Mouse (Mus musculus): ENCODE data around the gene Mup20. TPM values are rescaled to one million over a fixed set of nuclear protein-coding genes. Genes with fewer than 3 reads are reported as not detected.
"Not testable (repeated sequence)": the region's sequence is repeated elsewhere in the genome, so short reads cannot be mapped to it uniquely, and the experiment has no call there.

The Mup20 gene
- 0.31 TPM in 1 of 2 replicates, not detected in the other for polyA plus RNA-seq (2012; rRNA removed)

- H3K4me3 ChIP-seq (replicated peaks; ENCODE audit: extremely low read depth, low read depth, low read length); DNase-seq; H3K4me1 ChIP-seq (ENCODE audit: control insufficient read depth, insufficient read depth, low read length): not testable (repeated sequence)
- 84% methylated on average over 3 of the region's 3 CpGs for WGBS
Observed at GRCm38 (mm10) chr4:62054058-62054457, at the start of gene Mup20. Mup20 (minus strand) TSS chr4:62054158.

- peak; percentile 7 for DNase-seq
- not testable (repeated sequence) for H3K4me1 ChIP-seq (ENCODE audit: control insufficient read depth, insufficient read depth, low read length); H3K4me3 ChIP-seq (replicated peaks; ENCODE audit: extremely low read depth, low read depth, low read length)
- WGBS = 66% methylated on average over 2 of the region's 2 CpGs
- TF ChIP-seq CTCF (IDR thresholded peaks at IDR 0.05; ENCODE audit: insufficient read depth, low read length) = peak; percentile 41; the same call in 1 of the 2 replicates
Observed at GRCm38 (mm10) chr4:62103366-62103765, 49.4 kb upstream of the Mup20 start.

GRCm38 (mm10) chr4:62087953-62088352 is 34.0 kb upstream of the Mup20 start:
- WGBS = 62% methylated on average over 2 of the region's 2 CpGs
- no peak for DNase-seq
- TF ChIP-seq POLR2A (IDR thresholded peaks at IDR 0.05; ENCODE audit: borderline replicate concordance, extremely low read depth, low read depth, low read length) = no peak
- Histone ChIP-seq H3K4me1 (ENCODE audit: control insufficient read depth, insufficient read depth, low read length) (no peaks in the 10 kb centered on the region), H3K4me3 (replicated peaks; ENCODE audit: extremely low read depth, low read depth, low read length) (no peak overlapping the region)

GRCm38 (mm10) chr4:62087241-62087640 is 33.3 kb upstream of the Mup20 start, which contains the start of gene Mup3:
Mup3 (minus strand) TSS chr4:62087342.
- DNase-seq = no peak
- WGBS = 64% methylated on average over 2 of the region's 2 CpGs
- Histone ChIP-seq H3K4me3 (replicated peaks; ENCODE audit: extremely low read depth, low read depth, low read length) (no peak within 1 kb of the TSS), H3K4me1 (ENCODE audit: control insufficient read depth, insufficient read depth, low read length) (no peaks in the 10 kb centered on the region)
- TF ChIP-seq CTCF (IDR thresholded peaks at IDR 0.05; ENCODE audit: insufficient read depth, low read length) = no peak
- TF ChIP-seq POLR2A (IDR thresholded peaks at IDR 0.05; ENCODE audit: borderline replicate concordance, extremely low read depth, low read depth, low read length) = no peak

DNA sequence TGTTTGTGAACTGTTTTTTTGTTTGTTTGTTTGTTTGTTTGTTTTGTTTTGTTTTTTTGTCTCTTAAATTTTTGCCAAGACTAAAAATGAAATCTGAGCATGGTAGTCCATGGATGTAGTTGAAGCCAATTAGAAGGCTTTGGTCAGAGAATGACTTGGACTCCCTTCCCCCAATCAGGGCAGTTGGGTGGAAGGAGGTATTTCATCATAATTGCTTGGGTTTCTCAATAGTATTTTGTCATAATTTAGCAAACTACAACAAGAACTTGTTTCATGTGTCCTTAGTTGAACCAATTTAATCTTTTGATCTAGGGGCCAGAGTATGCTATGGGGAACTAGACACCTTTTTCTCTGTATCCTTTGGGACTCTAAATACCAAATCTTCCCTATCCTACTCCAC is 28.8 kb upstream of the Mup20 start:
- no peak for DNase-seq
- TF ChIP-seq POLR2A (IDR thresholded peaks at IDR 0.05; ENCODE audit: borderline replicate concordance, extremely low read depth, low read depth, low read length) (no peak), CTCF (IDR thresholded peaks at IDR 0.05; ENCODE audit: insufficient read depth, low read length) (no peak)
- H3K4me3 ChIP-seq (replicated peaks; ENCODE audit: extremely low read depth, low read depth, low read length) = no peak overlapping the region
- H3K4me1 ChIP-seq (ENCODE audit: control insufficient read depth, insufficient read depth, low read length) = no peaks in the 10 kb centered on the region

- Histone ChIP-seq H3K4me1 (ENCODE audit: control insufficient read depth, insufficient read depth, low read length) (no peaks in the 10 kb centered on the region), H3K4me3 (replicated peaks; ENCODE audit: extremely low read depth, low read depth, low read length) (no peak overlapping the region)
- 53% methylated on average over 3 of the region's 3 CpGs for WGBS
- DNase-seq = no peak
- TF ChIP-seq POLR2A (IDR thresholded peaks at IDR 0.05; ENCODE audit: borderline replicate concordance, extremely low read depth, low read depth, low read length) = no peak
- TF ChIP-seq CTCF (IDR thresholded peaks at IDR 0.05; ENCODE audit: insufficient read depth, low read length) = no peak
Observed at GRCm38 (mm10) chr4:62075126-62075525, 21.2 kb upstream of the Mup20 start.

GRCm38 (mm10) chr4:62054780-62055179 is 822 bp upstream of the Mup20 start:
- not testable (repeated sequence) for H3K4me3 ChIP-seq (replicated peaks; ENCODE audit: extremely low read depth, low read depth, low read length); DNase-seq; H3K4me1 ChIP-seq (ENCODE audit: control insufficient read depth, insufficient read depth, low read length)
- WGBS = 73% methylated on average over 2 of the region's 2 CpGs

DNA sequence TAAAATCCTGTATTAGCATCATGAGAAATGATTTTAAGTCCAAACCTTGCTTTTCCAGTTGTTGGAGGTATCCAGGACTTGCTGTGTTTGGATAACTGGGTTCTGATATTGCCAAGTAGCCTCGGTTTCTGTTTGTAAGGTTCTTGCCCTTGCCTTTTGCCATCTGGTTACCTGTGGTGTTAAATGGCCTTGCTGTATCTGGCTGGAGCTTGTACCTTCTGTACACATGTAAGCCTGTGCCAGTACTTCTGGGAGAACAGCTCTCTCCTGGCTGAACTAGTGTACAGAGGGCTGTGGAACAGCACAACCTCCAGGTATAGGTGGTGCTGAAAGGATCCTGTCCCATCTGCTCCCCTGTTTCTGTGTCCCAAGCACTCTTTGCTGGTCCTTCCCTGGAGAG is 27.7 kb downstream of the Mup20 start:
- TF ChIP-seq CTCF (IDR thresholded peaks at IDR 0.05; ENCODE audit: insufficient read depth, low read length) = no peak
- no peak for TF ChIP-seq POLR2A (IDR thresholded peaks at IDR 0.05; ENCODE audit: borderline replicate concordance, extremely low read depth, low read depth, low read length)
- H3K4me3 ChIP-seq (replicated peaks; ENCODE audit: extremely low read depth, low read depth, low read length) = no peak overlapping the region
- WGBS = 77% methylated on average over 1 of the region's 1 CpGs
- no peak for DNase-seq
- no peaks in the 10 kb centered on the region for H3K4me1 ChIP-seq (ENCODE audit: control insufficient read depth, insufficient read depth, low read length)

- Histone ChIP-seq H3K4me1 (ENCODE audit: control insufficient read depth, insufficient read depth, low read length) (no peaks in the 10 kb centered on the region), H3K4me3 (replicated peaks; ENCODE audit: extremely low read depth, low read depth, low read length) (no peak overlapping the region)
- DNase-seq = no peak
- whole genome bisulfite sequencing = 54% methylated on average over 2 of the region's 2 CpGs
- TF ChIP-seq CTCF (IDR thresholded peaks at IDR 0.05; ENCODE audit: insufficient read depth, low read length) (no peak), POLR2A (IDR thresholded peaks at IDR 0.05; ENCODE audit: borderline replicate concordance, extremely low read depth, low read depth, low read length) (no peak)
Observed at GRCm38 (mm10) chr4:62024256-62024959, 29.6 kb downstream of the Mup20 start.

DNA sequence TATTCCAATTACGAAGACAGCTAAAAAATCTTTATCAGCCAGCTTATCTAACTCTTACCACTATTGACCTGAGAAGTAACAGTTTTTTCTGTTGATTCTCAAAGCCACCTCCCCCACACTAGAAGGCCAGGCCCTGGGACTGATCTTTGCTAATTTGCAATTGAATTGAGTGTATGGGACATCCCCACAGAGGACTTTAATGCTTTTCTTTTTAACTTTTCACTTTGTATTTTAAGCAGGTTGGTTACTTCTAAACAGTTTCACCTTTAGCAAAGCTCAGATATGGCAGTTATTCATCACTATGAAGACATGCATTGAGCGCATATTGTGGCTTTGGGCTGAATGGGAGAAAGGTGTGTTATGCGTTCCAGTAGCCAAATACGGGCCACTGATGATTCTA is 30.3 kb downstream of the Mup20 start:
- Histone ChIP-seq H3K4me1 (ENCODE audit: control insufficient read depth, insufficient read depth, low read length) (no peaks in the 10 kb centered on the region), H3K4me3 (replicated peaks; ENCODE audit: extremely low read depth, low read depth, low read length) (no peak overlapping the region)
- DNase-seq = no peak
- TF ChIP-seq CTCF (IDR thresholded peaks at IDR 0.05; ENCODE audit: insufficient read depth, low read length) = no peak
- TF ChIP-seq POLR2A (IDR thresholded peaks at IDR 0.05; ENCODE audit: borderline replicate concordance, extremely low read depth, low read depth, low read length) = no peak
- 86% methylated on average over 4 of the region's 4 CpGs for WGBS

GRCm38 (mm10) chr4:62023120-62023519 is 30.8 kb downstream of the Mup20 start:
- TF ChIP-seq POLR2A (IDR thresholded peaks at IDR 0.05; ENCODE audit: borderline replicate concordance, extremely low read depth, low read depth, low read length) (no peak), CTCF (IDR thresholded peaks at IDR 0.05; ENCODE audit: insufficient read depth, low read length) (no peak)
- no peak for DNase-seq
- H3K4me3 ChIP-seq (replicated peaks; ENCODE audit: extremely low read depth, low read depth, low read length) = no peak overlapping the region
- H3K4me1 ChIP-seq (ENCODE audit: control insufficient read depth, insufficient read depth, low read length) = no peaks in the 10 kb centered on the region
- 64% methylated on average over 2 of the region's 2 CpGs for WGBS

DNA sequence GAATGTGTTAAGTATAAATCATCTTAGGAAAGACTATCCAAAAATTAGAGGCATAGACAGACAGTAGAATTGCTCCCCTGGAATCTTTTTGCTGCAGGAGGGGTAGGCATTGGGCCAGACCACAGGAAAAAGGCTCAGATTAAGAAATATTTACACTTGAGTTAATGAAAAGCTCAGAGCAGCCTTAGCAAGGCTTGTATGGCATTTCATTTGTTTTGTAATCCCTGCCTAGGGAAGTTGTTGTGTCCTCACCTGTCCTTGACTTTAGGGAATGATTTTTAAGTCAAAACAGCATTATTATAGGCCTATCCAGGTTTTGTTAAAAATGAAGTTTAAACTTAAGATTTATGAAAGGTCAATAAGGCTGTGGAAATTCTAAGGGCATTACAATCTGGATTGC is 33.4 kb downstream of the Mup20 start:
- DNase-seq; H3K4me3 ChIP-seq (replicated peaks; ENCODE audit: extremely low read depth, low read depth, low read length): not testable (repeated sequence)

More for the DNA sequence above, 33.4 kb downstream of the Mup20 start:
- not testable (repeated sequence) for H3K4me1 ChIP-seq (ENCODE audit: control insufficient read depth, insufficient read depth, low read length)
